13 mouse cellular contexts compared by ENCODE assay signal in genomic region chr2:32539452-32539981, GRCm38 (mm10). TPM values are rescaled to one million over a fixed set of nuclear protein-coding genes. Genes with fewer than 3 reads are reported as not detected.
DNase-seq lines count a peak whose midpoint lies in the region; ATAC-seq and TF ChIP-seq lines count a peak whose summit lies in the region.
"Had no signal": no experiment of that assay in that cellular context is flagged by ENCODE, and none has a peak within 500 bp of the region (broad histone marks: within the 10 kb centered on the region; RNA-seq: fewer than 3 reads in every experiment).

No protein-coding gene starts in this region.

- intact Hi-C loops in gastrocnemius, postnatal 36 days (cut with DNase I), result no loop called here

- peaks cover 64% of the 10 kb centered on the region for H3K4me1 ChIP-seq in heart, embryonic 15.5 days (replicated peaks)
- peaks cover 64% of the 10 kb centered on the region for H3K4me1 ChIP-seq in thymus, adult 2 months (replicated peaks; ENCODE audit: control insufficient read depth, insufficient read depth, low read length)
- peaks cover 44% of the 10 kb centered on the region for H3K4me1 ChIP-seq in intestine, embryonic 15.5 days (replicated peaks)

- 65% methylated on average over 14 of the region's 14 CpGs for WGBS in heart, embryonic 15.5 days
- WGBS in thymus, adult 2 months, result 78% methylated on average over 14 of the region's 14 CpGs
- WGBS in intestine, embryonic 15.5 days, result 74% methylated on average over 14 of the region's 14 CpGs

- H3K4me3 ChIP-seq in heart, embryonic 15.5 days, result no peak overlapping the region
- 0 out of 2 replicates have a peak overlapping the region, but pooled peaks have one; percentile 7 for H3K4me3 ChIP-seq in thymus, adult 2 months (ENCODE audit: control insufficient read depth, insufficient read depth, low read length)
- no peak overlapping the region for H3K4me3 ChIP-seq in intestine, embryonic 15.5 days (replicated peaks)
- H3K4me3 ChIP-seq: liver, embryonic 12.5 days; myocyte had no signal

- H3K4me2 ChIP-seq in heart, embryonic 15.5 days, result no peak overlapping the region
- peak overlapping the region; percentile 83 for H3K4me2 ChIP-seq in intestine, embryonic 15.5 days (replicated peaks)
- H3K4me2 ChIP-seq: liver, embryonic 12.5 days had no signal

- DNase-seq in heart, adult 9 months (ENCODE audit: low spot score in 2 of 2), result no peak
- DNase-seq in thymus, adult 2 months, result no peak
- no peak for DNase-seq in thymus, postnatal 36 days
- DNase-seq in gastrocnemius, postnatal 10 days, result no peak
- no peak for DNase-seq in gastrocnemius, postnatal 36 days
- DNase-seq: cerebellum, adult 11-12 months; kidney, postnatal 14 days had no signal

- H3K36me3 ChIP-seq in heart, embryonic 15.5 days, result no peaks in the 10 kb centered on the region
- H3K36me3 ChIP-seq in thymus, adult 2 months (ENCODE audit: control insufficient read depth, insufficient read depth, low read length), result no peaks in the 10 kb centered on the region
- no peaks in the 10 kb centered on the region for H3K36me3 ChIP-seq in intestine, embryonic 15.5 days
- H3K36me3 ChIP-seq: liver, embryonic 12.5 days had no signal

- no peaks in the 10 kb centered on the region for H3K9me3 ChIP-seq in heart, embryonic 15.5 days (replicated peaks)
- no peaks in the 10 kb centered on the region for H3K9me3 ChIP-seq in intestine, embryonic 15.5 days
- H3K9me3 ChIP-seq: liver, embryonic 12.5 days had no signal

- H3K9ac ChIP-seq in heart, embryonic 15.5 days, result no peak overlapping the region; the same call in 1 of the 2 replicates
- no peak overlapping the region for H3K9ac ChIP-seq in intestine, embryonic 15.5 days
- H3K9ac ChIP-seq: liver, embryonic 12.5 days had no signal

- no peak for TF ChIP-seq POLR2A in thymus, adult 2 months (IDR thresholded peaks at IDR 0.05; ENCODE audit: control insufficient read depth, extremely low read depth, insufficient read depth, low read length, poor library complexity)

- no peak for ATAC-seq in heart, embryonic 15.5 days (replicated peaks; ENCODE audit: insufficient number of reproducible peaks, insufficient read depth, low FRiP score, low read depth)
- ATAC-seq in intestine, embryonic 15.5 days, result no peak
- ATAC-seq: forebrain, embryonic 14.5 days; liver, embryonic 12.5 days; Patski had no signal

- H3K27ac ChIP-seq in heart, embryonic 15.5 days, result peak overlapping the region; percentile 18; the same call in 1 of the 2 replicates
- no peak overlapping the region for H3K27ac ChIP-seq in thymus, adult 2 months (ENCODE audit: control insufficient read depth, insufficient read depth, low read length)
- H3K27ac ChIP-seq in intestine, embryonic 15.5 days, result peak overlapping the region; percentile 6; the same call in 1 of the 2 replicates
- H3K27ac ChIP-seq: liver, embryonic 12.5 days had no signal

- H3K27me3 ChIP-seq in heart, embryonic 15.5 days, result no peaks in the 10 kb centered on the region
- peaks cover 7% of the 10 kb centered on the region; the same call in 1 of the 2 replicates for H3K27me3 ChIP-seq in thymus, adult 2 months (ENCODE audit: control insufficient read depth, insufficient read depth, low read length)
- no peaks in the 10 kb centered on the region for H3K27me3 ChIP-seq in intestine, embryonic 15.5 days (replicated peaks)
- H3K27me3 ChIP-seq: Patski had no signal

- TF ChIP-seq CTCF in thymus, adult 2 months (IDR thresholded peaks at IDR 0.05; ENCODE audit: borderline replicate concordance, control insufficient read depth, extremely low read depth, insufficient read depth, low read length, poor library complexity), result no peak

RNA-seq across cellular contexts. Expression of gene Fam102a, which starts 4.4 kb away (rescaled TPM):
- polyA plus RNA-seq in heart, embryonic 15.5 days (2015; fragmentation: Nextera tagmentation; extraction: Ambion mirVana), result 4.8 and 8.6 TPM in 2 replicates
- 57.4 and 66.7 TPM in 2 replicates for polyA plus RNA-seq in thymus, adult 2 months (2012; rRNA removed)
- polyA plus RNA-seq in intestine, embryonic 15.5 days (2015; fragmentation: Nextera tagmentation; extraction: Ambion mirVana), result 9.7 and 9.8 TPM in 2 replicates
- total RNA-seq in gastrocnemius, postnatal 10 days (2021), result 1 to 10 TPM; 5.5 to 8.6 TPM
- total RNA-seq in gastrocnemius, postnatal 36 days (2021), result 1 to 10 TPM; 2.6 to 2.7 TPM

RNA-seq across cellular contexts. Expression of gene Dpm2, which starts 31.1 kb away (rescaled TPM):
- 62.0 and 71.0 TPM in 2 replicates for polyA plus RNA-seq in heart, embryonic 15.5 days (2015; fragmentation: Nextera tagmentation; extraction: Ambion mirVana)
- 158 and 173 TPM in 2 replicates for polyA plus RNA-seq in thymus, adult 2 months (2012; rRNA removed)
- polyA plus RNA-seq in intestine, embryonic 15.5 days (2015; fragmentation: Nextera tagmentation; extraction: Ambion mirVana), result 115 and 121 TPM in 2 replicates
- total RNA-seq in gastrocnemius, postnatal 10 days (2021), result 10 to 100 TPM; 19.6 to 25.7 TPM
- 10 to 100 TPM; 10.3 to 11.0 TPM for total RNA-seq in gastrocnemius, postnatal 36 days (2021)

RNA-seq across cellular contexts. Expression of gene Pip5kl1, which starts 35.1 kb away (rescaled TPM):
- polyA plus RNA-seq in heart, embryonic 15.5 days (2015; fragmentation: Nextera tagmentation; extraction: Ambion mirVana), result 0.23 TPM in 1 of 2 replicates, not detected in the other
- polyA plus RNA-seq in thymus, adult 2 months (2012; rRNA removed), result 0.92 and 1.1 TPM in 2 replicates
- polyA plus RNA-seq in intestine, embryonic 15.5 days (2015; fragmentation: Nextera tagmentation; extraction: Ambion mirVana), result 0.56 and 0.69 TPM in 2 replicates
- not detected for total RNA-seq in gastrocnemius, postnatal 10 days (2021)
- not detected for total RNA-seq in gastrocnemius, postnatal 36 days (2021)
- polyA plus RNA-seq: liver, embryonic 12.5 days had no signal

RNA-seq across cellular contexts. Expression of gene 9430097D07Rik, which starts 36.0 kb away (rescaled TPM):
- 0.08 TPM in 1 of 2 replicates, not detected in the other for polyA plus RNA-seq in heart, embryonic 15.5 days (2015; fragmentation: Nextera tagmentation; extraction: Ambion mirVana)
- polyA plus RNA-seq in thymus, adult 2 months (2012; rRNA removed), result not detected in 2 replicates
- polyA plus RNA-seq in intestine, embryonic 15.5 days (2015; fragmentation: Nextera tagmentation; extraction: Ambion mirVana), result not detected in 2 replicates
- total RNA-seq in gastrocnemius, postnatal 10 days (2021), result not detected
- not detected for total RNA-seq in gastrocnemius, postnatal 36 days (2021)
- polyA plus RNA-seq: liver, embryonic 12.5 days had no signal

RNA-seq across cellular contexts. Expression of gene St6galnac4, which starts 47.4 kb away (rescaled TPM):
- polyA plus RNA-seq in heart, embryonic 15.5 days (2015; fragmentation: Nextera tagmentation; extraction: Ambion mirVana), result 33.5 and 38.7 TPM in 2 replicates
- 29.3 and 34.1 TPM in 2 replicates for polyA plus RNA-seq in thymus, adult 2 months (2012; rRNA removed)
- polyA plus RNA-seq in intestine, embryonic 15.5 days (2015; fragmentation: Nextera tagmentation; extraction: Ambion mirVana), result 16.4 and 18.8 TPM in 2 replicates
- total RNA-seq in gastrocnemius, postnatal 10 days (2021), result 10 to 100 TPM; 31.7 to 42.6 TPM
- total RNA-seq in gastrocnemius, postnatal 36 days (2021), result 10 to 100 TPM; 14.1 to 21.7 TPM
